Mouse (Mus musculus) ZHBTc4 (cell line): Measurements from ENCODE around the gene Picalm.

Experiments
- DNase-seq: peaks from one replicate; pipeline ENCODE4 v3.0.0-alpha.2; 2011; ENCODE audit warnings: low read depth, low spot score

Picalm gene

GRCm38 (mm10) chr7:90210116-90210515 is 80.1 kb downstream of the Picalm start:
- no peak for DNase-seq

DNA sequence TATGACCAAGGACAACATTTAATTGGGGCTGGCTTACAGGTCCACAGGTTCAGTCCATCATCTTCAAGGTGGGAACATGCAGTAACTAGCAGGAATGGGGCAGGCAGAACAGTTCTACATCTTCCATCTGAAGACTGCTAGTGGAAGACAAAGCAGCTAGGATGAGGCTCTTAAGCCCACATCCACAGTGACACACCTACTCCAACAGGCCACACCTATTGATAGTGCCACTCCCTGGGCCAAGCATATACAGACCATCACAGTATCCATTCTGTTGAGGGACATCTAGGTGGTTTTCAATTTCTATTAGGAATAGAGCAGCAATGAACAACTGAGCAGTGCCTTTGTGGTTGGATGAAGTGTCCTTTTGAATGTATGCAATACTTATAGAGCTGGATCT is 80.9 kb downstream of the Picalm start:
- DNase-seq, result no peak

DNA sequence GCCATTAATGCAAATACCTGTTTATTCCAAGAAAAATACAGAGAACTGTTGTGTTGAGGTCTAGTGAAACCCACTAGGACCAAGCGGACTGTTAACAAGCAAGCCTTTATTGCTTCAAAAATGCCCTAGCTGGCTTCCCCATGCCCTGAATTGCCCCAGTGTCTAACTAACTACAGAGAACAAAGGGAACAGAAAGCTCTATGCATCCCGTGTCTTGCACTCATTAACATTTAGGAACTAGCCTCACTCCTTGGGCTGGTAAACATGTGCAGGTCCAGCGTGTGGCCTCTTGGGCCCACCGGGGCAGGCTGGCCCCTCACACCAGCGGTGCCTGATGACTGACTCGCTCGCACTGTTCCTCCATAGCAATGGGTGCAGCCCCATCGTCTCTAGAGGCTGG is 86.5 kb downstream of the Picalm start:
- DNase-seq, result no peak

DNA sequence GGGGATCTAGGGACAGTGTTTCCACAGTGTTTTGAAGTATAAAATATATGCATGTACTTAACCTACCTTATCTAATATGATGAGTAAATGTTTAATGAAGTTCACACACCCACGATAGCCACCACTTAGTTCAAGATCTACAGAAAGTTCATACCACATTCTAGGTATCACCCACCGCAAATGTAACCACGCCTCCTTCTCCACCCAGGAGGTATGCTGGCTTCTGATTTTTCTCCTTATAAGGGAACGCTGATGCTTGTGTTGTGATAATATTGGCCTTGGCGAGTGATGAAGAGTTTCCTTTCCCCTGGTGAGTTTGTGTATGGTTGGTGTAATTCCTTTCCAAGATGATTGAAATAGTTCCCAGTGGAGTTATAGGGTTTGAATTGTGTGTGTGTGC is 88.1 kb downstream of the Picalm start:
- DNase-seq, result no peak

DNA sequence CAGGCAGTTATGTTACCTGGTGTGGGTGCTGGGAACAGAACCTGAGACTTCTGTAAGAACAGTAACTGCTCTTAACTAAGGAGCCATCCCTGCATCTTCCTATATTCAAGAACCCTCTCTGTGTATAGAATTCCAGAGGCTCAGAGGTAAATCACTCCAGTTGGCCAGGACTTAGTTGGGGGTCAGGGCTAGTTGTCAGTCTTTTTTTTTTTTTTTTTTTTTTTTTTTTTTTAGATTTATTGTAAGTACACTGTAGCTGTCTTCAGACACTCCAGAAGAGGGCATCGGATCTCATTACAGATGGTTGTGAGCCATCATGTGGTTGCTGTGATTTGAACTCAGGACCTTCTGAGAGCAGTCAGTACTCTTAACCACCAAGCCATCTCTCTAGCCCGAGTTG is 91.5 kb downstream of the Picalm start:
- no peak for DNase-seq

GRCm38 (mm10) chr7:90228075-90228474 is 98.1 kb downstream of the Picalm start:
- DNase-seq, result no peak

DNA sequence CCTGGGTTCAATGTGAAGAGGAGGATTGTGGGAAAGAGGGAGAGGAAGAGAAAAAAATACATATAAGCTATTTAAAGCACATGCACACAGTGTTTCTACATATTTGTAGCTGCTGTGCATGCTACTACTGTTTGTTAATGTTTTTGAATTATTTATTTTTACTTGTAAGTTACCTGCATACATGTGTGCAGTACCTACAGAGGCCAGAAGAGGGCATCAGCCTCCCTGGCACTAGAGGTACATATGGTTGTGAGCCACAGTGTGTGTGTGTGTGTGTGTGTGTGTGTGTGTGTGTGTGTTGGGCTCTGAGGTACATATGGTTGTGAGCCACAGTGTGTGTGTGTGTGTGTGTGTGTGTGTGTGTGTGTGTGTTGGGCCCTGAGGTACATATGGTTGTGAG is 98.9 kb downstream of the Picalm start:
- peak; percentile 78 for DNase-seq

DNA sequence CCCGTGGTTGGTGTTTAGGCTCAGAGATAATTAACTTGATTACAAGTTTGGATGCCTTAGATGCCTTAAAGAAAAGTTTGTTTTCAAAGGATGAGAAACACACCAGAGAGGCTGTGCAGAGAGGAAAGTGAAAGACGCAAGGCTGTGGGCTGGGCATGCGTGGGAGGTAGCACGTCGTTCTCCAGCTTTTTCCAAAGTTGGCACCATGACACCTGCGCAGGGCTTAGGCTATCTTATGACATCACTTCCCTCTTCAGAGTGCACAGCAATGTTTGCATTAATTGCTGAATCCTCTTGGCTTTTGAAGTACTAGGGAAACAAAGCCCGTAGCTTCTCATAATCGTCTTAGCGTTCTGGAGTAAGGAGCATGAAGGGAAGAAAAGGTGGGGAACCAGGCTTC is 101.4 kb downstream of the Picalm start:
- DNase-seq, result no peak

- DNase-seq, result no peak
Measured at GRCm38 (mm10) chr7:90233921-90234320, 103.9 kb downstream of the Picalm start.

DNA sequence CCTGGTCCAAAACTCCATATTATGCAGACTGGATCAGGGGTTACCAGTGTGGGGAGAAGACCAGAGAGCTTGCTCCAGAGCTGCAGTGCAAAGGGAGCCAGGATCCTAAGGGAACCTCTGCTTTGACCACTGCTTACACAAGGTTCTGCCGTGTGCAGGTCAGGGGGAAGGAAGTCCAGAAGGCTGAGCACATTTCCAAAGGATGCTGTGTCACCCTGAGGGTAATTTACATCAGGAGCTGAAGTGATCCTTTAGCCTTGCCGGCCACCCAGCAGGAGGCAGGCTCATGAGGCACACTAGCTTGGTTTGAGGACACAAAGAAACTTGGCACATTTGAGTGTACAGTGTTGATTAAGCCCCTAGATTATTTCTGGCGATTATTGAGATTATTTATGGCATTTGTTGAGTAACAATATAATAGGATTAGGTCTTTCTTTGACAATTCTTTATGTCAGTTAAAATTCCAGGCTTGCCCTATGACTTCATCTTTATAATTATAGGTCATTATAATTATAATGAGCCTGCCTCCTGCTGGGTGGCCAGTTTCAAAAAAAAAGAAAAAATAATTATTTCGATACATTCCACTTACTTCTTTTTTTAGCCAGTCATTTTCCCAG is 106.4 kb downstream of the Picalm start:
- DNase-seq, result peak; percentile 32

DNA sequence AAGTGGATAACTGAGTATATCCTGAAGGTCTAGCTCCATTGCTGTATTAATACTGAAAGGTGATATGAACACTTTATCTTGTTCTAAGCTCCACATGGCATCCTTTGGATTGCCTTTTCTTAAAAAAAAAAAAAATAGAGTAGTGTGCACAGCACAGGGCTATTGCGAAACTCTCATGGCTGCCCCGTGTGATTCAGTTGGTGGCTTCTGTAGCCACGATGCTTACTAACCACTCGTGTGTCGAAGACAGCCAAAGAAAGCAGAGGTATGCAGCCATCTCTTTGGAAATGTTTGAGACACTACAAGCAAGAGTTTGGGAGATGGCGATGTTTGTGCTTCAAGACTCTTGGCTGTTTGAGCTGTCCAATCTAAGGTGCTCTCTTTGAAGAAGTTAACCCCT is 113.1 kb downstream of the Picalm start:
- no peak for DNase-seq

DNA sequence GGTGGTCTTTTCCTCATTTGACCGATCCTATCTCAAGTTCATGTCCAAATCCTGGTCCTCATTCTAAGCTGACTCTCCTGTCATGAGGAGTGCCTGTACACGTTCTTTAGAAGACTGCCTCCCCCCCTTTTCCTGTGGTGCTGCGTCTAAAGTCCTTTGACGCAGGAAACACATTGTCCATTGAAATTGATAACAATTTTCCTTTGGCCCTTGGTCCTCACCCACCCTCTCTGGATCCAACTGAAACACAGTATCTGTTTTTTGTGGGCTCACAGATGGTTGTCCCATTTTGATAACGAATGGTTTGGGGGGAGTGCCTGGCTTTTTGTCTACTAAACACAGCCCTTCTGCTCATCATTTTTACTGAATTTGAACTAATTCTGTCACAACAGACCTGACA is 113.6 kb downstream of the Picalm start:
- no peak for DNase-seq

DNA sequence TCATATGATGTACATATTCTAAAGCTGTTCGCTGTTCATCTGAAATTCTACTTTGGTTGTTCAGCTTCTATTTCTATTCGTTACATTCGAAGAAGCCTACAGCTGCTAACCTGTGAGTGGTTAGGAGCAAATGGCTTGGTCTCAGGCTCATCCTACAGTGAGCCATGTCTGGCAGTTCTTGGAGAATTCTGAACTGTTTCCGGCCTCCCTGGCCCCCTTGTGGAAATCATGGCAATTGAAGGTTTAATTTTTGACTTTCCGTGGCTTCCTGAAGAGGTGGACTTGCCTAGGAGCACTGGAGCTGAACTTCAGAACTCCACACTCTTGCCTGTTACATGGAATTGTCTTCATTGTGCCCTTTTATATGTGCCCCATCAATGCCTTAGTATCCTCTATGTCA is 122.9 kb downstream of the Picalm start:
- DNase-seq, result peak; percentile 42

GRCm38 (mm10) chr7:90258701-90259100 is 128.7 kb downstream of the Picalm start:
- no peak for DNase-seq

- DNase-seq, result no peak
Measured at GRCm38 (mm10) chr7:90259899-90260298, 129.9 kb downstream of the Picalm start.

- DNase-seq, result peak; percentile 16
Measured at GRCm38 (mm10) chr7:90261902-90262599, 132.0 kb downstream of the Picalm start.
